Mouse (Mus musculus): ENCODE measurements at regions not wholly inside any gene's neighbourhood (a gene's known extent, or its start where the extent isn't known, plus 50 kb on each side); places are given as distances from the start of the nearest gene placed in this dataset.

DNA sequence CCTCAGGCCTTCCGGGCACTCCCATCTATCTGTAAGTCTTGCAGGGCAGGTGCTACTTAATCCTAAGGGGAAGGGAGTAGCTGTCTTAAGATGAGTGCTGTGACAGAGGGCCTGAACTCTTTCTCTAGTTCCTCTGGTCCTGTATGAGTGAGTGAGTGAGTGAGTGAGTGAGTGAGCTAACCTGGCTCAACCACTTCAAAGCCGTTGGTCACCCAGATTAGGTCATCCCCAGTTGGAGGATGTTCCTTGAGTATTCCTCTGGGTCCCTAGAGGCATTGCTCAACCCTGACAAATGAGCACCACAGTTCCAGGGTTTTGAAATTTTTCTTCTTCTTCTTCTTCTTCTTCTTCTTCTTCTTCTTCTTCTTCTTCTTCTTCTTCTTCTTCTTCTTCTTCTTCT lies 306.5 kb downstream of the 4933412E24Rik start:
- intact Hi-C loops (cut with DNase I), result no loop called here
- DNase-seq, result no peak

DNA sequence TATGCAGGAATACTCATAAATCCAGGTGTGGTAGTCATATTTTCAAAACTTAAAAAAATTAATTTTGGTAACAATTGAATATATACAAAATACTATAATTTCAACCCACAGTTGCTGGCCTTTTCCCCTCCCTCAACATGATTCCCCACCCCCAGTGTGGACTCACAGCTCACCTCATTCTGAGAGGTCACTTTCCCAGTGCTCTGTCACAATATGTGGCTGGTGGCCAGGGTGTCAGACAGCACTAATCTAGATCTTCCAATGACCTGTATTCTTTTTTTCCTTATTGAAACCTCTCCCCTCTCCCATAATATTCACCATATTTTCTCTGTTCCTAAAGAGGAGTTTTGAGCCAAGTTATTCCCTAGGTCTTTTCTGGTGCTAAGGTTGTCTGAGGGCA lies 308.0 kb downstream of the 4933412E24Rik start:
- DNase-seq, result no peak
- intact Hi-C loops (cut with DNase I), result no loop called here

DNA sequence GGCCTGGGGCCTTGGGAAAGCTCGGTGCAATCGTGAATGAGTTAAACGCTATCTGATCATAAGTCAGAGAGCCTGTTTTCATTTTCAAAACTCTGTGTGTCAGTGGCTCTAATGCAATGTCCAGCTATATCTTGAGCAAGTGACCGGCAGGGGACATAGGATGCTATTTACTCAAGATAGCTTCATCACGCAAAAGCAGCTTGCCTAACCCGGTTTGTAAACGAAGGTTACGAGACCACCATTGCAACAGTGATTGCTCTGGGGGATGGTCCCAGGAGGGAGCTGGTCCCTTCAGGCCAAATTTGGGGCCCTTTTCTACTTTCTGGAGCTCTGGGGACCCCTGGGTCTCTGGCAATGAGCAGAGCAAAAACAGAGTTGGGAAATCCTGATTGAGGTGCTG lies 309.3 kb downstream of the 4933412E24Rik start:
- intact Hi-C loops (cut with DNase I), result no loop called here
- DNase-seq, result no peak
